Mouse (Mus musculus): ENCODE results near the gene Ascl1. TPM values are rescaled to one million over a fixed set of nuclear protein-coding genes. Genes with fewer than 3 reads are reported as not detected.
A peak's percentile ranks its signal among the peaks of the same experiment; 100 is the strongest.

Ascl1 gene
- not detected for total RNA-seq (2021)

GRCm38 (mm10) chr10:87493576-87493975 is at the start of gene Ascl1:
TSS of gene Ascl1 (minus strand) at chr10:87493660.
- no peak for DNase-seq

DNA sequence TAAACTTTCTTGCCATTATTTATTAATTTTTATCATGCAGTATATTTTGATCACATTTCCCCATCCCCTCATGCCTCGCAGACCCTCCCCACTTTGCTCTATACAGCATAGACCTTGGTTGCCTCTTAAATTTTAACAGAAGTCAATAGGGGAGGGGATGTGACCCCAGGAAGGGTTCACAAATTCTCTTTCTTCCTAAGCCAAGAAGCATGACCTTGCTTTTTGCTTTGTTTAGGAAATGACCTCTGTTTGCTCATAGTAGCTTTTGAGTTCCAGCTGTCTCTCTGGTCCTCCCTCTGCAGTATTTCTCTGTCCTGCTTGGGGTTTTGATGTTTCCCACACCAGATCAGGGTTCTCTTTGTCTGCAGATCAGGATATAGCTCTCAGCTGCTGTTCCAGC is 40.7 kb upstream of the Ascl1 start:
- DNase-seq, result no peak

DNA sequence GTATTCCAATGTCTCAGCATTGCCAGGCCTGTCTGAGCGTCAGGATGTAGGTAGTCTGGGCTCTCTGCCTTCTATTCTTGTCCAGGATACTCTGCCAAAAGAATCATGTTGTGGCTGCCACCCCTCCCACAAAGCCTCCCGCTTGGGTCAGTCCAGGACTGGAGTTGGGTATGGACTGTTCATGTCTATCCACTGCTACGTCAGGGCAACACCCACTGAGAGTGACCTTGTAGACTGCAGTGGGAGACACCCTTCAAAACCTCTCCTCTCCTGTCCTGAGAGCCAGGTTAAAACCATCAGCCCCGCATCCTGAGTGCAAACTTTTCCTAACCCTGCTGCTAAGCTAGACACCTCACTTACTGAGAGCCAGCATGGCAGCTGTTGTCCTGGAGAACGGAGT is 28.2 kb upstream of the Ascl1 start, which contains the start of gene Pah:
Gene Pah, plus strand, starts transcription at position 150 of the 400 bp plus-strand sequence.
- DNase-seq, result no peak

DNA sequence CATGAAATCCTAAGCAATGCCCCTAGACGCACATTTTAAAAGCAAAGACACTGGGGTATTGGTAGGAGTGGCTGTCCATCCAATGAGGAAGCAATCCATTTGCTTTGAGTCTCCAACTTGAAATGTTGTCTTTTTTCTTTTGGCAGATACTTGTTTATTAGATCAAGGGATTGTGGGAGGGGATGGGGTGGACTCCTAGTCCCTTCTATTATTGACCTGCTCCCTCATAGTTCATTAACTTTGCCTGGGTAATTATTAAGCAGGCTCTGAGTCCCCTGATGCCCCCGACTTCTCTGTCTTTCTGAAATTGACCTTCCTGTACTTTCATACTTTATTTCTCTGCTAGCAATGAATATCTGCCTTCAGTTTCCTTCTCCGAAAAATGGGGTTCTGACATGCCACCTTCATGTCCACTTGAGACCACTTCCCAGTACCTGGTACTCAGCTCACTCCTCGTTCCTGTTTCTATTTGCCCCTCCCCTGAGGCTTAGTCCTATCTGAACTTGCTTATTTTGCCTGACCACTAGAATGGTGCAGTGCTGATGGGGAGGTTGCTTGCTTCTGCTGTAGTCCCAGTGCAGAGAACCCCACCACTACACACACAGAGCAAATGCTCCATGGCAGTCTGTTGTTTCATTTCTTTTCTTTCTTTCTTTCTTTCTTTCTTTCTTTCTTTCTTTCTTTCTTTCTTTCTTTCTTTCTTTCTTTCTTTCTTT is 27.1 kb upstream of the Ascl1 start:
- DNase-seq, result no peak

GRCm38 (mm10) chr10:87518585-87518984 is 25.1 kb upstream of the Ascl1 start:
- DNase-seq, result no peak

GRCm38 (mm10) chr10:87513052-87513451 is 19.6 kb upstream of the Ascl1 start:
- no peak for DNase-seq

DNA sequence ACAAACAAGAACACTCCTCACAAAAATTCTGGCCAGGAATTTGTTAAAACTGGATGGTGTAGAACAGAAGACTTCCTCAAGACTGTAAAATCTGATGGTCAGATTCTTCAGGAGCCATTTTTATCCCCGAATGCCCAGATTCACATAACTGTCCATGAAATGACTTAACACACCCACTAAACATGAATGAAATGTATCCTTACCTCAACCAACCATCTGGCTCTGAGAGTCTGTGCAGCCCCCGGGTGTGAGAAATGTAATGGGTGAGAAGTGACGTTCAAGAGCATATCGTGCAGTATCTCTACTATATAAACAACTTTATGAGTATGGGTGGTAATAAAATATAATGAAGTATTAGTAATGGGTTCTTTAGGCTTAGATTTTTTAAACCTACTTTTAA is 15.1 kb upstream of the Ascl1 start:
- no peak for DNase-seq

DNA sequence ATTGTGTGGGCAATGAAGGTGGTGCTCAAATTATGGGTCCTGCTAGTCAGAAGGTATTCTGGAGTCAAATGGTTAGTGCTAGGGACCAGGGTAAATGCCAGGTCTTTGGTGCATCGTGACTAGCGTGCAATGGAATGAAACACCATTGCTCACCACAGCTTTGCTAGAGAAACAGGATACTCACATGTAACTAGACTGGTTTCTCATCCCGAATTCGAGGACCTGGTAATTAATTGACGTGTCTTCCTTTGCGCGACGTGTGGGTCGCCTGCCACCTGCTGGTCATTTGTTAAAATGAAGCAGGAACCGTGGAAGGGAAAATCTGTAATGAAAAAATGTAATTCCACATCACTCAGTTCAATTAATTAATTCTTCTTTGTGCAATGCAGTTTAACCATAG is 10.5 kb upstream of the Ascl1 start:
- peak; percentile 68 for DNase-seq

DNA sequence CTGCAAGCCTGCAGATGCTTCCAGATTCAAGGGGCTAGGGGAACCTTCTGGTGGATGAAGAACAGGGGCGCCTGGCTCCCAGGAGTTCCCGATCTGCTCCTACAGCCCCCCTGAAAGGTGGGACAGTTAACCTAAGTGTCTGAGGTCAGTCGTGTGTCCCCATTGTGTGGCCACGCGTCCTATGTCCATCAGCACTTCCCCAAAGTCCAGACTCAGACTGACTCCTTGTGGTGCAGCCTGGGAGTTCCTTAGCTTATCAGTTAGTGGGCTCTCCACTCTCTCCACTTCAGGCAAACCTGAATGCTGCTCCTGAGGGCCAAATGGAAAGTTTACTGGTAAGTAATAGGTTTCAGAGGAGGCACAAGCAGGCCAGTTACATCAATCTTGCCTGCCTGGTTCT is 8.8 kb upstream of the Ascl1 start:
- DNase-seq, result no peak

DNA sequence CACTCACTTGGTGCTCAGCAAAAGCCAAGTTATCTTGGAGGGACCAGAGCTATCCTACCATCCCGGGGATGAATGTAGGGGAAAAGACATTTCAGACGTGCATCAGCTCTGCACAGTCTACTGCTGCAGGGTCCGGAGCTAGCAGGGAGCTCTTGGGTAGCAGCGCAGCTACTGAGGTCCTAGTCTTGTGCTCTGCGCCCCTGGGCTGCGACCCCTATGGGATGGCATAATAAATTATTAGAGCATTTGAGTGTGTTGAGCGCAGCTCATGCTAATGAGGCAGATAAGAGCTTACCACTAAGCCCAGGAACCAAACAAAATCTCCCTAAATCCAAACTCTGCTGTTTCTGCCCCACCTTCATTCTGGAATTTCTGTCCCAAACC is 8.2 kb upstream of the Ascl1 start:
- no peak for DNase-seq

DNA sequence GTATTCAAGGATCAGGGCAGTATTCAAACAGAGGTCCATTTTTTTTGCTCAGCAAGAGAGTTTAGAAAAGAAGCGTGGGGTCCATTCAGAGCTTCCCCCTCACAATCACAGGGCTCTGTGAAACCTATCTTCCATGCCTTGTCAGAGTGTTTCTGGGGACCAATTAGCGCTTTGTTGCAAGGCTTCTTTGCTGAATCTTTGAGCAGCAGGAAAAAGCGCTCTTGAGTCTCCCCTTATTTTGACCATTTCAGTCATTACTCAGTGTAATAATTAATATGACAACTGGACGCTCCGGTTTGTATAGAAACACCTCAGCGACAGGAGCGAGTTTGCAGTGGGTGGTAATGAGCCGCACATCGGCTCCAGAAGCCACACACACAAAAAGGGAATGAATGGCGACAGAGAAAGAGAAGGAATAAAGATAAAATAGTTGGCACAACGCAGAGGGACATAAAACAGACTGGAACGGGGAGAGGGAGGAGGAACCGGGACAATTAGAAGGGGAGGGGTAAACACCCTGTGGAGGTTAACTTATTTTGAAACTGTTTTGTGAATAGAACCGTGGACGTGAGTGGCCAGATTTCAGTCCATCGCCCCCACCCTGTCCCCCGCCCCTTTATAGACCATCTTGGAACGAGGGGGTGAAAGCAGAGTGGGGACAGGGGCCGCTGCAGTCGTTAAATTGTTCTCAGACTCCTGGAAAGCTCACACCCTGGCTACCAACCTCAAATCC is 7.6 kb upstream of the Ascl1 start:
- no peak for DNase-seq

- DNase-seq, result no peak
Measured at GRCm38 (mm10) chr10:87497056-87497455, 3.6 kb upstream of the Ascl1 start.

- DNase-seq, result peak; percentile 56
Measured at GRCm38 (mm10) chr10:87494596-87494995, 1.1 kb upstream of the Ascl1 start.

DNA sequence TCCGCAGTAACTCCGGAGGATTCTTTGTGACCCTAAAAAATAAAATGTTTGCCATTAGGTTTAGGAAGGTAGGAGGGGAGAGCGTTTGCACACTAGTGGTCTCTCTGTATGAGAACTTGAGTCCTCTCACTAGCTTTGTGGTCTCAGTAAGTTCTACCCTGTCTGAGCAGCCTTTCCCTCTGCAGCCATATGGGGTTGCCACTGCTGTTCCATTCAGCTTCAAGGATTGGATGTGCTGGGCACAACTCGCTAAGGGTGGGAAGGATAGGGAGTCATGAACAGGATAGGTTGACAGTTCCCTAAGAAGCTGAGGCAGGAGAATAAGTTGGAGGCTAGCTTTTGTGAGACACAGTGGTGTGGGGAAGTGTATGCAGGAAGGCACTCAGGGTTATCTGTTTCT is 716 bp upstream of the Ascl1 start:
- DNase-seq, result no peak

- peak; percentile 66 for DNase-seq
Measured at GRCm38 (mm10) chr10:87492661-87493551, 554 bp downstream of the Ascl1 start.

GRCm38 (mm10) chr10:87492332-87492660 is 1.2 kb downstream of the Ascl1 start:
- no peak for DNase-seq

GRCm38 (mm10) chr10:87491485-87492040 is 1.9 kb downstream of the Ascl1 start:
- DNase-seq, result no peak

DNA sequence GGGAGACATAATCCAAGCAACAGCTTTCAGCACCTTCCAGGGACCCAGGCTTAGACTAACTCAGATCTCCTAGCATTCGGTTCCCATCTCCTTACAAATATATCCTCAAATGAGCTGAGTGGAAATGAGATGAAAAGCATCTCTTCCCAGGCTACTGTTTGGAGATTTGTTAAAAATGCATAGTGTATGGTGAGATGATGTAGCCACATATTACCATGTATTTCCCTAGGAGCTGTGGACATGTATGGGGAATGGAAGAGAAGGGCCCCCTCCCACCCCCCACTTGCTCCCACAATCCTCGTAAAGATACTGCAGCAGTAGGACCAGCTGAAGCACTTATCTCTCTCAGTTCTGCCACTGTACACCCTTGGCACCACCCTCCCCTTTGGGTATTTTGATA is 3.1 kb downstream of the Ascl1 start:
- DNase-seq, result no peak

GRCm38 (mm10) chr10:87489246-87490009 is 4.0 kb downstream of the Ascl1 start:
- no peak for DNase-seq

GRCm38 (mm10) chr10:87488429-87489145 is 4.9 kb downstream of the Ascl1 start:
- DNase-seq, result no peak

Measured in heart, postnatal 4 days (tissue).